In the genomic region with DNA sequence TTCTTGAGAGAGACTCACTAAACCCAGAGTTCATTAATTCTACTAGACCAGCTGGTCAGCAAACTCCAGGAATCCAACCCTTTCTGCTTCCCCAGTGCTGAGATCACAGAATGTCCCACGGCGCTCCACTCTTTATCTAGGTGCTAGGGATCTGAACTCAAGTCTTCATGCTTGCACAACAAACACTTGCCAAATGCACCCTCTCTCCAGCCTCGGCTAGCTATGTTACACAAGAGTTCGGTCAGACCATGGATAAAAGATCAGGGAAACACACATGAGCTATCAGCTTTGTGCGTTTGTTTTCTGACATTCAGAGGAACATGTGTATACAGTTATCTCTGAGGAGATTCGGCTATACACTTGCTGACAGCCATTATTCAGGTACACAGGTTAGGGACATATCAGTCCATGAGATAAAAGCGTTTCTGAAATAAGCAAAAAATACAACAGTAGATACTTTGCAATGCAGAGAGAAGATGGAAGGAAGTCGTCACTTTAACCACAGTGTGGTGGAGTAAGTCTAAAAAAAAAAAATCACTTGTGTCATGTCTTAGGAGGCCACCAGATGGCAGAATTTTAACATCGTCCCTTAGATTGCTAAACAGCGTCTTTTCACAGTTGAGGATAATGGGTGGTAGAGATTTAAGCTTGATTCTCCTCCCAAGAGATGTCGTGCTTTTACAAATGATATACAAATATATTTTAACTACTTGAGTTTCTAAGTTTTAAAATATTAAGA, we compare ENCODE assay signal across 10 mouse cellular contexts. TPM values are rescaled to one million over a fixed set of nuclear protein-coding genes. Genes with fewer than 3 reads are reported as not detected.
DNase-seq lines count a peak whose midpoint lies in the region; ATAC-seq and TF ChIP-seq lines count a peak whose summit lies in the region.
"Had no signal": no experiment of that assay in that cellular context is flagged by ENCODE, and none has a peak within 500 bp of the region (broad histone marks: within the 10 kb centered on the region; RNA-seq: fewer than 3 reads in every experiment).

No protein-coding gene starts in this region.

- no peak for ATAC-seq in heart, embryonic 11.5 days (replicated peaks; ENCODE audit: insufficient number of reproducible peaks, low FRiP score, low TSS enrichment)
- peak; percentile 22 for ATAC-seq in lung, embryonic 14.5 days (ENCODE audit: insufficient read depth)
- ATAC-seq: Patski had no signal

- WGBS in heart, adult 2 months, result 45% methylated on average over 11 of the region's 11 CpGs
- 52% methylated on average over 11 of the region's 11 CpGs for WGBS in heart, embryonic 11.5 days (ENCODE audit: insufficient replicate concordance)
- 51% methylated on average over 11 of the region's 11 CpGs for WGBS in lung, embryonic 14.5 days

- H3K9ac ChIP-seq in heart, adult 2 months (ENCODE audit: low read depth, low read length), result no peak overlapping the region
- H3K9ac ChIP-seq in heart, embryonic 11.5 days (ENCODE audit: low read depth, low read length), result no peak overlapping the region
- H3K9ac ChIP-seq in lung, embryonic 14.5 days, result no peak overlapping the region
- H3K9ac ChIP-seq: liver, embryonic 15.5 days had no signal

- no peak for TF ChIP-seq EP300 in heart, adult 2 months (IDR thresholded peaks at IDR 0.05; ENCODE audit: insufficient read depth, low read depth, low read length)

- DNase-seq in heart, adult 2 months, result no peak
- DNase-seq in lung, embryonic 14.5 days, result peak; percentile 87
- DNase-seq in lung, postnatal 25 days (ENCODE audit: low spot score), result no peak
- DNase-seq in c-Kit-positive CD71-negative TER-119-negative erythroid progenitor cells, embryonic 14.5 days (ENCODE audit: low read depth), result peak; percentile 16
- DNase-seq in lung, postnatal 14 days, result peak; percentile 14
- no peak for DNase-seq in urinary bladder, postnatal 14 days (ENCODE audit: low spot score)
- no peak for DNase-seq in urinary bladder, adult 2 months (ENCODE audit: low spot score)

- no peaks in the 10 kb centered on the region for H3K36me3 ChIP-seq in heart, adult 2 months (ENCODE audit: control insufficient read depth, insufficient read depth, low read length)
- no peaks in the 10 kb centered on the region for H3K36me3 ChIP-seq in heart, embryonic 11.5 days (ENCODE audit: control insufficient read depth, insufficient read depth, low read length)
- H3K36me3 ChIP-seq in lung, embryonic 14.5 days (ENCODE audit: insufficient read depth), result no peaks in the 10 kb centered on the region
- H3K36me3 ChIP-seq: liver, embryonic 15.5 days had no signal

- H3K4me1 ChIP-seq in heart, adult 2 months (ENCODE audit: control insufficient read depth, insufficient read depth, low read length), result no peaks in the 10 kb centered on the region
- 0 out of 2 replicates have a peak, but pooled peaks cover 2% of the 10 kb centered on the region for H3K4me1 ChIP-seq in heart, embryonic 11.5 days (ENCODE audit: control insufficient read depth, insufficient read depth, low read length)
- no peaks in the 10 kb centered on the region for H3K4me1 ChIP-seq in lung, embryonic 14.5 days (ENCODE audit: insufficient read depth)
- H3K4me1 ChIP-seq: liver, embryonic 15.5 days had no signal

- TF ChIP-seq POLR2A in heart, adult 2 months (IDR thresholded peaks at IDR 0.05; ENCODE audit: insufficient read depth, low read depth, low read length), result no peak

- peak; percentile 71 for TF ChIP-seq CTCF in heart, adult 2 months (IDR thresholded peaks at IDR 0.05)
- peak; percentile 74 for TF ChIP-seq CTCF in lung, embryonic 14.5 days (IDR thresholded peaks at IDR 0.05; ENCODE audit: low read depth)

- H3K4me3 ChIP-seq in heart, adult 2 months, result no peak overlapping the region
- H3K4me3 ChIP-seq in heart, embryonic 11.5 days (ENCODE audit: low read depth, low read length), result no peak overlapping the region
- no peak overlapping the region for H3K4me3 ChIP-seq in lung, embryonic 14.5 days (ENCODE audit: low read depth, low read length)
- H3K4me3 ChIP-seq: liver, embryonic 15.5 days had no signal

- no peaks in the 10 kb centered on the region for H3K79me2 ChIP-seq in heart, adult 2 months (replicated peaks; ENCODE audit: control insufficient read depth, insufficient read depth, low read length)

- no peaks in the 10 kb centered on the region for H3K9me3 ChIP-seq in heart, embryonic 11.5 days (replicated peaks; ENCODE audit: control insufficient read depth, low read length)
- H3K9me3 ChIP-seq in lung, embryonic 14.5 days (ENCODE audit: low read depth, low read length), result no peaks in the 10 kb centered on the region
- H3K9me3 ChIP-seq: liver, embryonic 15.5 days had no signal

- H3K4me2 ChIP-seq in heart, embryonic 11.5 days, result no peak overlapping the region
- H3K4me2 ChIP-seq in lung, embryonic 14.5 days, result no peak overlapping the region
- H3K4me2 ChIP-seq: liver, embryonic 15.5 days had no signal

- intact Hi-C loops in heart, adult 2 months (cut with DNase I), result loop anchor here (1.0 to 2.0 kb wide), 2 partner anchors 191 to 517 kb away; no protein-coding TSS in a partner anchor

- H3K27ac ChIP-seq in heart, adult 2 months, result no peak overlapping the region
- H3K27ac ChIP-seq in heart, embryonic 11.5 days (ENCODE audit: low read depth, low read length), result no peak overlapping the region
- no peak overlapping the region for H3K27ac ChIP-seq in lung, embryonic 14.5 days (ENCODE audit: low read depth)
- H3K27ac ChIP-seq: liver, embryonic 15.5 days had no signal

- no peaks in the 10 kb centered on the region for H3K27me3 ChIP-seq in heart, adult 2 months (ENCODE audit: control insufficient read depth, insufficient read depth, low read length)
- no peaks in the 10 kb centered on the region for H3K27me3 ChIP-seq in heart, embryonic 11.5 days (ENCODE audit: control insufficient read depth, insufficient read depth, low read length)
- H3K27me3 ChIP-seq in lung, embryonic 14.5 days (ENCODE audit: insufficient read depth, low read length), result no peaks in the 10 kb centered on the region
- H3K27me3 ChIP-seq: liver, embryonic 15.5 days had no signal

RNA-seq across cellular contexts. Expression of a gene that starts 35.5 kb away (rescaled TPM):
- 1 to 10 TPM; 3.2 to 4.5 TPM for total RNA-seq in heart, adult 2 months (2021)
- polyA plus RNA-seq in heart, adult 2 months (2012; rRNA removed), result 1.5 and 2.5 TPM in 2 replicates
- polyA plus RNA-seq in heart, embryonic 11.5 days (2014; fragmentation: Nextera tagmentation; extraction: Ambion mirVana), result 4.4 and 4.6 TPM in 2 replicates
- polyA plus RNA-seq in lung, embryonic 14.5 days (2014; fragmentation: Nextera tagmentation; extraction: Ambion mirVana), result 21.3 and 22.0 TPM in 2 replicates
- polyA plus RNA-seq in urinary bladder, adult 2 months (2012; rRNA removed), result 33.0 and 38.2 TPM in 2 replicates

RNA-seq across cellular contexts. Expression of a gene that starts 46.3 kb away (rescaled TPM):
- 1 to 10 TPM; 2.0 to 5.1 TPM for total RNA-seq in heart, adult 2 months (2021)
- polyA plus RNA-seq in heart, adult 2 months (2012; rRNA removed), result 2.0 and 2.7 TPM in 2 replicates
- 1.1 and 1.5 TPM in 2 replicates for polyA plus RNA-seq in heart, embryonic 11.5 days (2014; fragmentation: Nextera tagmentation; extraction: Ambion mirVana)
- 2.8 and 3.0 TPM in 2 replicates for polyA plus RNA-seq in lung, embryonic 14.5 days (2014; fragmentation: Nextera tagmentation; extraction: Ambion mirVana)
- polyA plus RNA-seq in urinary bladder, adult 2 months (2012; rRNA removed), result 3.9 and 4.5 TPM in 2 replicates
- polyA plus RNA-seq: Patski had no signal

Comparison
In these comparisons a context has a peak if more than half of its experiments do, and no peak if none do; other contexts are left out.
1. DNase-seq: peak in lung, embryonic 14.5 days (single experiment), c-Kit-positive CD71-negative TER-119-negative erythroid progenitor cells, embryonic 14.5 days (single experiment) and lung, postnatal 14 days (single experiment); none in heart, adult 2 months (0 of 2), lung, postnatal 25 days (single experiment), urinary bladder, postnatal 14 days (single experiment) and urinary bladder, adult 2 months (single experiment).